Mouse (Mus musculus) kidney, embryonic 15.5 days (tissue): Measurements from ENCODE around the gene Agrn. TPM values are rescaled to one million over a fixed set of nuclear protein-coding genes. Genes with fewer than 3 reads are reported as not detected.
A peak's percentile ranks its signal among the peaks of the same experiment; 100 is the strongest.

Source experiments
- ATAC-seq: fragments of 200-750 bp; cut with Nextera tagmentation; replicated peaks from 2 replicates; pipeline ENCODE4 v1.8.0; 2017; ENCODE audit warnings: moderate TSS enrichment; ENCODE audit not compliant: low FRiP score
- H3K27ac ChIP-seq: fragments of 300-500 bp; sonication (generic); 2 replicates; pipeline ENCODE4 v1.5.1; 2015; ENCODE audit warnings: mild to moderate bottlenecking, inconsistent platforms
- H3K27me3 ChIP-seq: fragments of 300-500 bp; sonication (generic); 2 replicates; pipeline ENCODE4 v1.6.1; 2015; ENCODE audit warnings: inconsistent platforms
- H3K36me3 ChIP-seq: fragments of 300-500 bp; sonication (generic); 2 replicates; pipeline ENCODE4 v1.6.1; 2015; ENCODE audit warnings: inconsistent platforms
- H3K4me1 ChIP-seq: fragments of 300-500 bp; sonication (generic); 2 replicates; pipeline ENCODE4 v1.6.1; 2015; ENCODE audit warnings: inconsistent platforms
- H3K4me2 ChIP-seq: fragments of 300-500 bp; sonication (generic); 2 replicates; pipeline ENCODE4 v1.6.1; 2015; ENCODE audit warnings: moderate library complexity, mild to moderate bottlenecking, inconsistent platforms
- H3K4me3 ChIP-seq: fragments of 300-500 bp; sonication (generic); replicated peaks from 2 replicates; pipeline ENCODE4 v1.5.1; 2015; ENCODE audit warnings: mild to moderate bottlenecking, inconsistent platforms
- H3K9ac ChIP-seq: fragments of 300-500 bp; sonication (generic); 2 replicates; pipeline ENCODE4 v1.6.1; 2015; ENCODE audit warnings: mild to moderate bottlenecking, inconsistent platforms
- H3K9me3 ChIP-seq: fragments of 300-500 bp; sonication (generic); replicated peaks from 2 replicates; pipeline ENCODE4 v1.6.1; 2016; ENCODE audit warnings: inconsistent platforms
- WGBS: fragments of 180-500 bp; shearing (Covaris S2); methylation state at CpG from one replicate; pipeline ENCODE4 v1.1.7; 2015; ENCODE audit warnings: mixed read lengths; 5-methylcytosine and 5-hydroxymethylcytosine counted together
- polyA plus RNA-seq: library from polyadenylated mRNA; unstranded; fragments of >200 nt; fragmentation: Nextera tagmentation; extraction: Ambion mirVana; gene quantifications from 2 replicates; pipeline ENCODE4 v1.2.1, GENCODE M21; 2015

The Agrn gene
- polyA plus RNA-seq = 83.9 and 96.4 TPM in 2 replicates

DNA sequence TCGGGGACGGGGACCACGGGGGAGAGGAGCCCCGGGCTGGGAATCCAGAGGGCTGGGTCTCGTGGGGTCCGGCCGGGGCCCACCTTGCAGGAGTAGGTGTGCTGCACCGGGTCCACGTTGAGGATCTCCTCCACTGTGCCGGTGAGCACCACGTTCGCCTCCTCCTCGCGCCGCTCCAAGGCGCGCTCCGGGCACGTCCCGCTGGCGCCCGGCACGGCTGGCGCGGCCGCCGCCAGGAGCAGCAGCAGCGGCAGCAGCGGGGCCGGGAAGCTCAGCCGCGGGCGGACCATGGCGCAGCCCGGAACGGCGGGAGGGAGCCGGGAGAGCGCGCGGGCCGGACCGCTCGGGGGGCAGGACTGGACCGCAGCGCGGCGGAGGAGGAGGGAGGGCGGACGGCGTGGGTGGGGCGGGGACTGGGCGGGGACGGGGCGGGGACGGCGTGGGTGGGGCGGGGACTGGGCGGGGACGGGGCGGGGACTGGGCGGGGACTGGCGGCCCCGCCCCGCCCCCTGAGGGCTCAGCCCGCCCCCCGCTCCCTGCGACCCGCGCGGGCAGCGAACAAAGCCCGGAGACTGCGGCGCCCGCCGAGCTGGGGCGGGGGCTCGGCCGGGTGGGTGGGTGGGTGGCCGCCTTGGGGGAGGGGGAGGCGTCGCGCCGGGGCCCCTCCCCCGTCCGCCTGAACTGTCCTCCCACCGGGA is at the start of gene Agrn:
Gene Agrn, minus strand, starts transcription at position 358 of the 698 bp plus-strand sequence.
- Histone ChIP-seq H3K9me3 (no peaks in the 10 kb centered on the region), H3K36me3 (peaks cover 8% of the 10 kb centered on the region; the same call in 1 of the 2 replicates), H3K4me3 (peak within 1 kb of the TSS; percentile 97), H3K4me1 (peaks cover 54% of the 10 kb centered on the region), H3K27ac (peak within 1 kb of the TSS; percentile 97), H3K9ac (peak within 1 kb of the TSS; percentile 96), H3K4me2 (peak within 1 kb of the TSS; percentile 90), H3K27me3 (0 out of 2 replicates have a peak, but pooled peaks cover 2% of the 10 kb centered on the region)
- 1% methylated on average over 29 of the region's 88 CpGs for WGBS
- ATAC-seq = peak; percentile 83

GRCm38 (mm10) chr4:156236651-156237447 is 39.6 kb upstream of the Agrn start:
- H3K27me3 ChIP-seq = no peaks in the 10 kb centered on the region
- no peak for ATAC-seq
- peak overlapping the region; percentile 88 for H3K9ac ChIP-seq
- peak overlapping the region; percentile 98 for H3K27ac ChIP-seq
- no peaks in the 10 kb centered on the region for H3K9me3 ChIP-seq
- peaks cover 29% of the 10 kb centered on the region for H3K4me1 ChIP-seq
- H3K4me3 ChIP-seq = peak overlapping the region; percentile 97
- WGBS = 24% methylated on average over 58 of the region's 60 CpGs
- peak overlapping the region; percentile 92 for H3K4me2 ChIP-seq
- H3K36me3 ChIP-seq = peaks cover 62% of the 10 kb centered on the region

- peak; percentile 91 for ATAC-seq
Observed at GRCm38 (mm10) chr4:156235808-156236533, 38.7 kb upstream of the Agrn start, which contains the start of gene Noc2l. Noc2l (plus strand) TSS chr4:156236010.

GRCm38 (mm10) chr4:156235360-156235770 is 38.1 kb upstream of the Agrn start:
- Histone ChIP-seq H3K27me3 (no peaks in the 10 kb centered on the region), H3K4me1 (peaks cover 29% of the 10 kb centered on the region), H3K9me3 (no peaks in the 10 kb centered on the region), H3K4me2 (peak overlapping the region; percentile 92), H3K36me3 (peaks cover 62% of the 10 kb centered on the region), H3K9ac (peak overlapping the region; percentile 88), H3K27ac (peak overlapping the region; percentile 98), H3K4me3 (peak overlapping the region; percentile 97)
- 1% methylated on average over 15 of the region's 15 CpGs for WGBS
- peak; percentile 12 for ATAC-seq

More at GRCm38 (mm10) chr4:156235808-156236533, 38.7 kb upstream of the Agrn start, which contains the start of gene Noc2l:
- peak within 1 kb of the TSS; percentile 97 for H3K4me3 ChIP-seq
- WGBS = under 1% methylated on average over 90 of the region's 90 CpGs
- no peaks in the 10 kb centered on the region for H3K27me3 ChIP-seq
- H3K9ac ChIP-seq = peak within 1 kb of the TSS; percentile 88
- peak within 1 kb of the TSS; percentile 92 for H3K4me2 ChIP-seq
- H3K9me3 ChIP-seq = no peaks in the 10 kb centered on the region
- peaks cover 62% of the 10 kb centered on the region for H3K36me3 ChIP-seq
- H3K27ac ChIP-seq = peak within 1 kb of the TSS; percentile 98
- H3K4me1 ChIP-seq = peaks cover 29% of the 10 kb centered on the region

DNA sequence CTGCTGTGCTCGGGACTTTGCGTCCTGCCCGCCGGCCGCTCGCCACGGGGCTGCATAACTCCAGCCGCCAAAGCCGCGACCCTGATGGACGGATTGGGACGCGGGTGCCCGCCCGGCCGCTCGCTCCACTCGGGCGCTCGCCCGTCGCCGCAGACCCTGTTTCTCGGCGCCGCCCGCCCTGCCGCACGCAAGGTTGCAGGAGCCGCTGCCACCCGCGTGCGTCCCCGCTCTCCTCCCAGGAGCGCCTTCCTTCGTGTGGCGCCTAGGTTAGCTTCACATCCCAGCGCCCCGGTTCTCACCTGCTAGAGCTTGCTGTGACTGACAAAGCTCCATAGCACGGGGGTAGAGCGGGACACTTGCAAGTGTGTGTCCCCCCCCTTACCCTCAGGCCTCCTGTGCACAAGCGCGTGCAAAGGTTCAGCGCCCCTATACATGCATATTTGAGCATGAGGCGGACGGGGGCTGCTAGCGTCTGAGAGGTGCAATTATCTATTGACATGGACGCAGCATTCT is 37.5 kb upstream of the Agrn start, which contains the start of gene Plekhn1:
Gene Plekhn1, minus strand, starts transcription at position 157 of the 513 bp plus-strand sequence.
- peak within 1 kb of the TSS; percentile 88 for H3K9ac ChIP-seq

GRCm38 (mm10) chr4:156234021-156234501 is 36.8 kb upstream of the Agrn start:
- Histone ChIP-seq H3K36me3 (peaks cover 62% of the 10 kb centered on the region), H3K27me3 (no peaks in the 10 kb centered on the region), H3K4me2 (peak overlapping the region; percentile 92), H3K27ac (peak overlapping the region; percentile 77), H3K4me3 (peak overlapping the region; percentile 97), H3K4me1 (peaks cover 29% of the 10 kb centered on the region), H3K9ac (peak overlapping the region; percentile 77), H3K9me3 (no peaks in the 10 kb centered on the region)
- no peak for ATAC-seq
- 2% methylated on average over 17 of the region's 17 CpGs for WGBS

More for the DNA sequence above, 37.5 kb upstream of the Agrn start, which contains the start of gene Plekhn1:
- Histone ChIP-seq H3K36me3 (peaks cover 62% of the 10 kb centered on the region), H3K9me3 (no peaks in the 10 kb centered on the region), H3K27me3 (no peaks in the 10 kb centered on the region), H3K4me3 (peak within 1 kb of the TSS; percentile 97), H3K4me1 (peaks cover 29% of the 10 kb centered on the region), H3K4me2 (peak within 1 kb of the TSS; percentile 92), H3K27ac (peak within 1 kb of the TSS; percentile 98)
- under 1% methylated on average over 36 of the region's 48 CpGs for WGBS
- peak; percentile 48 for ATAC-seq

GRCm38 (mm10) chr4:156228393-156229024 is 31.2 kb upstream of the Agrn start:
- Histone ChIP-seq H3K9ac (no peak overlapping the region), H3K4me1 (peaks cover 15% of the 10 kb centered on the region), H3K27me3 (no peaks in the 10 kb centered on the region), H3K4me2 (peak overlapping the region; percentile 39), H3K4me3 (peak overlapping the region; percentile 12), H3K9me3 (no peaks in the 10 kb centered on the region), H3K27ac (no peak overlapping the region), H3K36me3 (peaks cover 45% of the 10 kb centered on the region)
- 24% methylated on average over 12 of the region's 12 CpGs for WGBS
- peak; percentile 49; the same call in 1 of the 2 replicates for ATAC-seq

- Histone ChIP-seq H3K4me1 (peaks cover 11% of the 10 kb centered on the region), H3K27me3 (no peaks in the 10 kb centered on the region), H3K9ac (no peak overlapping the region), H3K27ac (no peak overlapping the region), H3K9me3 (no peaks in the 10 kb centered on the region), H3K36me3 (peaks cover 42% of the 10 kb centered on the region), H3K4me2 (peak overlapping the region; percentile 39), H3K4me3 (peak overlapping the region; percentile 12)
- 37% methylated on average over 18 of the region's 18 CpGs for WGBS
- 0 out of 2 replicates have a peak, but pooled peaks have one; percentile 23 for ATAC-seq
Observed at GRCm38 (mm10) chr4:156227752-156228392, 30.6 kb upstream of the Agrn start.

- Histone ChIP-seq H3K9ac (no peak overlapping the region), H3K36me3 (peaks cover 6% of the 10 kb centered on the region), H3K4me1 (peaks cover 11% of the 10 kb centered on the region), H3K9me3 (no peaks in the 10 kb centered on the region), H3K4me3 (no peak overlapping the region), H3K4me2 (no peak overlapping the region), H3K27ac (no peak overlapping the region), H3K27me3 (no peaks in the 10 kb centered on the region)
- WGBS = 88% methylated on average over 2 of the region's 2 CpGs
- ATAC-seq = no peak
Observed at GRCm38 (mm10) chr4:156224276-156224675, 27.0 kb upstream of the Agrn start.

DNA sequence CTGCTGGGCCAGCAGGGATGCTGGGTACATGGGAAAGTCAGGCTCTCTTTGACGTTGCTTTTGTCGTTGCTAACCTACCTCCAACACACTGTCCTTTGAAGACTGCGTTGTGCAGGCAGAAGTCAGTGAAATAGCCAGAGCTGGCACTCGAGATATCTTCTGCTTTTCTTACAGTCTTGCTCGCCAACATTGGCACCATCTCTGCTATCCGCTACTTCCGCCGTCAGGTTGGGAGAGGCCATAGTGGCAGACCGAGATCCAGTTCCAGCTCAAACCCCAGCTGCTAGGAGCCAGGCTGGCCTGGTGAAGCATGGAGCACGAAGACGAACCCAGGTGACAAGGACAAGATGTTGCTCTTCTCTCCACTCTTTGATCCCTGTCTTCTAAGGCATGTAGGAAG is 22.6 kb upstream of the Agrn start:
- no peak overlapping the region for H3K4me3 ChIP-seq
- H3K27ac ChIP-seq = no peak overlapping the region
- WGBS = 89% methylated on average over 11 of the region's 11 CpGs
- H3K4me1 ChIP-seq = no peaks in the 10 kb centered on the region
- H3K4me2 ChIP-seq = no peak overlapping the region
- no peaks in the 10 kb centered on the region for H3K9me3 ChIP-seq
- no peak overlapping the region for H3K9ac ChIP-seq
- no peak for ATAC-seq
- H3K36me3 ChIP-seq = no peaks in the 10 kb centered on the region
- no peaks in the 10 kb centered on the region for H3K27me3 ChIP-seq
